Mouse (Mus musculus) intestine, postnatal 0 days (tissue): Measurements from ENCODE around the gene F2rl2. TPM values are rescaled to one million over a fixed set of nuclear protein-coding genes. Genes with fewer than 3 reads are reported as not detected.
A peak's percentile ranks its signal among the peaks of the same experiment; 100 is the strongest.

Experiments used
- ATAC-seq: fragments of 200-750 bp; cut with Nextera tagmentation; 2 replicates; pipeline ENCODE4 v1.8.0; 2017; ENCODE audit warnings: mild to moderate bottlenecking, moderate TSS enrichment, moderate library complexity
- H3K27ac ChIP-seq: fragments of 300-500 bp; sonication (generic); 2 replicates; pipeline ENCODE4 v1.5.1; 2014; ENCODE audit warnings: mild to moderate bottlenecking, low read depth, low read length, moderate library complexity
- H3K27me3 ChIP-seq: fragments of 300-500 bp; sonication (generic); replicated peaks from 2 replicates; pipeline ENCODE4 v1.6.1; 2014; ENCODE audit warnings: low read length, mixed read lengths; ENCODE audit not compliant: control insufficient read depth, insufficient read depth
- H3K36me3 ChIP-seq: fragments of 300-500 bp; sonication (generic); 2 replicates; pipeline ENCODE4 v1.6.1; 2014; ENCODE audit warnings: mild to moderate bottlenecking, moderate library complexity; ENCODE audit not compliant: control insufficient read depth, insufficient read depth
- H3K4me1 ChIP-seq: fragments of 300-500 bp; sonication (generic); replicated peaks from 2 replicates; pipeline ENCODE4 v1.6.1; 2014; ENCODE audit warnings: antibody characterized with exemption, low read length, mixed read lengths; ENCODE audit not compliant: control insufficient read depth, insufficient read depth
- H3K4me2 ChIP-seq: fragments of 300-500 bp; sonication (generic); replicated peaks from 2 replicates; pipeline ENCODE4 v1.6.1; 2014; ENCODE audit warnings: low read depth, mild to moderate bottlenecking, moderate library complexity
- H3K4me3 ChIP-seq: fragments of 300-500 bp; sonication (generic); 2 replicates; pipeline ENCODE4 v1.5.1; 2014; ENCODE audit warnings: low read depth, low read length
- H3K9ac ChIP-seq: fragments of 300-500 bp; sonication (generic); 2 replicates; pipeline ENCODE4 v1.6.1; 2014; ENCODE audit warnings: mild to moderate bottlenecking, low read depth, low read length
- H3K9me3 ChIP-seq: fragments of 300-500 bp; sonication (generic); 2 replicates; pipeline ENCODE4 v1.6.1; 2016; ENCODE audit warnings: mixed run types; ENCODE audit not compliant: control insufficient read depth
- CTCF ChIP-seq: sonication (generic); IDR thresholded peaks from 2 replicates; pipeline ENCODE4 v1.5.1; 2016; ENCODE audit warnings: low read depth, mild to moderate bottlenecking, control low read depth, antibody characterized with exemption, moderate library complexity
- WGBS: fragments of 180-500 bp; shearing (Covaris S2); extraction: QIAGEN DNeasy Blood & Tissue Kit; methylation state at CpG from one replicate; pipeline ENCODE4 v1.1.7; 2014; 5-methylcytosine and 5-hydroxymethylcytosine counted together
- polyA plus RNA-seq: library from polyadenylated mRNA; unstranded; fragments of >200 nt; fragmentation: Nextera tagmentation; extraction: Ambion mirVana; gene quantifications from 2 replicates; pipeline ENCODE4 v1.2.1, GENCODE M21; 2015

F2rl2 gene
- polyA plus RNA-seq, 1 experiment from 2014 or later: 0.17 TPM

- Histone ChIP-seq H3K4me1 (no peaks in the 10 kb centered on the region), H3K27me3 (no peaks in the 10 kb centered on the region), H3K4me2 (no peak overlapping the region), H3K9me3 (no peaks in the 10 kb centered on the region), H3K27ac (no peak overlapping the region), H3K36me3 (no peaks in the 10 kb centered on the region; the same call in 1 of the 2 replicates), H3K4me3 (no peak overlapping the region), H3K9ac (no peak overlapping the region)
- ATAC-seq: no peak
- WGBS: 85% methylated on average over 9 of the region's 9 CpGs
- no peak for TF ChIP-seq CTCF
These were observed 16.1 kb downstream of the F2rl2 start for GRCm38 (mm10) chr13:95712570-95713268.

- no peak overlapping the region for H3K4me3 ChIP-seq
- WGBS: 64% methylated on average over 3 of the region's 3 CpGs
- H3K36me3 ChIP-seq: peaks cover 6% of the 10 kb centered on the region; the same call in 1 of the 2 replicates
- TF ChIP-seq CTCF: no peak
- H3K4me2 ChIP-seq: no peak overlapping the region
- ATAC-seq: no peak
- H3K4me1 ChIP-seq: no peaks in the 10 kb centered on the region
- no peaks in the 10 kb centered on the region for H3K9me3 ChIP-seq
- H3K27me3 ChIP-seq: no peaks in the 10 kb centered on the region
- no peak overlapping the region for H3K27ac ChIP-seq
- no peak overlapping the region for H3K9ac ChIP-seq
These were observed 17.8 kb downstream of the F2rl2 start for GRCm38 (mm10) chr13:95714271-95714975.

- Histone ChIP-seq H3K27me3 (no peaks in the 10 kb centered on the region), H3K36me3 (peaks cover 9% of the 10 kb centered on the region; the same call in 1 of the 2 replicates)
- 76% methylated on average over 4 of the region's 4 CpGs for WGBS
These were observed 18.7 kb downstream of the F2rl2 start for GRCm38 (mm10) chr13:95715356-95715755.

GRCm38 (mm10) chr13:95719320-95720232 lies 22.9 kb downstream of the F2rl2 start:
- H3K27me3 ChIP-seq: no peaks in the 10 kb centered on the region
- no peak overlapping the region for H3K9ac ChIP-seq
- 0 out of 2 replicates have a peak, but pooled peaks have one; percentile 36 for ATAC-seq
- H3K36me3 ChIP-seq: peaks cover 15% of the 10 kb centered on the region; the same call in 1 of the 2 replicates
- no peaks in the 10 kb centered on the region for H3K4me1 ChIP-seq
- H3K4me3 ChIP-seq: no peak overlapping the region
- 58% methylated on average over 14 of the region's 14 CpGs for WGBS
- peak; percentile 87 for TF ChIP-seq CTCF
- no peak overlapping the region for H3K27ac ChIP-seq
- H3K4me2 ChIP-seq: peak overlapping the region; percentile 37
- no peaks in the 10 kb centered on the region for H3K9me3 ChIP-seq

More at GRCm38 (mm10) chr13:95715356-95715755, 18.7 kb downstream of the F2rl2 start:
- no peak for TF ChIP-seq CTCF
- H3K4me3 ChIP-seq: no peak overlapping the region
- H3K9ac ChIP-seq: no peak overlapping the region
- H3K4me2 ChIP-seq: no peak overlapping the region
- no peak for ATAC-seq
- no peaks in the 10 kb centered on the region for H3K9me3 ChIP-seq
- no peak overlapping the region for H3K27ac ChIP-seq
- H3K4me1 ChIP-seq: no peaks in the 10 kb centered on the region

- TF ChIP-seq CTCF: no peak
- Histone ChIP-seq H3K9ac (no peak overlapping the region), H3K9me3 (no peaks in the 10 kb centered on the region), H3K4me2 (no peak overlapping the region), H3K27me3 (no peaks in the 10 kb centered on the region), H3K4me1 (no peaks in the 10 kb centered on the region), H3K36me3 (peaks cover 10% of the 10 kb centered on the region; the same call in 1 of the 2 replicates), H3K27ac (no peak overlapping the region), H3K4me3 (no peak overlapping the region)
- 89% methylated on average over 4 of the region's 4 CpGs for WGBS
- ATAC-seq: no peak
These were observed 33.8 kb downstream of the F2rl2 start for GRCm38 (mm10) chr13:95730491-95730890.
